Mouse (Mus musculus): Measurements from ENCODE around the gene Dazap2.

The Dazap2 gene

GRCm38 (mm10) chr15:100637661-100638060 lies 22.5 kb downstream of the Dazap2 start:
- in situ Hi-C loops (cut with MseI, MboI), result no loop called here

GRCm38 (mm10) chr15:100639972-100640750 lies 25.0 kb downstream of the Dazap2 start:
- in situ Hi-C loops (cut with MseI, MboI), result no loop called here

GRCm38 (mm10) chr15:100641226-100641810 lies 26.2 kb downstream of the Dazap2 start:
- in situ Hi-C loops (cut with MseI, MboI), result no loop called here

- in situ Hi-C loops (cut with MseI, MboI), result no loop called here
These were observed 27.3 kb downstream of the Dazap2 start for GRCm38 (mm10) chr15:100642451-100642850.

- in situ Hi-C loops (cut with MseI, MboI), result no loop called here
These were observed 31.0 kb downstream of the Dazap2 start for GRCm38 (mm10) chr15:100646161-100646560.

GRCm38 (mm10) chr15:100650111-100650510 lies 35.0 kb downstream of the Dazap2 start:
- in situ Hi-C loops (cut with MseI, MboI), result no loop called here

GRCm38 (mm10) chr15:100651610-100652009 lies 36.5 kb downstream of the Dazap2 start:
- in situ Hi-C loops (cut with MseI, MboI), result no loop called here

- in situ Hi-C loops (cut with MseI, MboI), result no loop called here
These were observed 39.1 kb downstream of the Dazap2 start for GRCm38 (mm10) chr15:100654271-100654670.

- in situ Hi-C loops (cut with MseI, MboI), result no loop called here
These were observed 40.1 kb downstream of the Dazap2 start for GRCm38 (mm10) chr15:100655201-100655600.

- in situ Hi-C loops (cut with MseI, MboI), result no loop called here
These were observed 45.2 kb downstream of the Dazap2 start for GRCm38 (mm10) chr15:100660306-100660705.

GRCm38 (mm10) chr15:100660805-100661204 lies 45.7 kb downstream of the Dazap2 start:
- in situ Hi-C loops (cut with MseI, MboI), result no loop called here

- in situ Hi-C loops (cut with MseI, MboI), result no loop called here
These were observed 49.7 kb downstream of the Dazap2 start for GRCm38 (mm10) chr15:100664813-100665274.

- in situ Hi-C loops (cut with MseI, MboI), result no loop called here
These were observed 50.5 kb downstream of the Dazap2 start for GRCm38 (mm10) chr15:100665411-100666218.

GRCm38 (mm10) chr15:100666219-100666696 lies 51.1 kb downstream of the Dazap2 start:
- in situ Hi-C loops (cut with MseI, MboI), result no loop called here

GRCm38 (mm10) chr15:100666851-100667250 lies 51.7 kb downstream of the Dazap2 start:
- in situ Hi-C loops (cut with MseI, MboI), result no loop called here

- in situ Hi-C loops (cut with MseI, MboI), result no loop called here
These were observed 52.3 kb downstream of the Dazap2 start for GRCm38 (mm10) chr15:100667420-100667819.

- in situ Hi-C loops (cut with MseI, MboI), result no loop called here
These were observed 52.9 kb downstream of the Dazap2 start for GRCm38 (mm10) chr15:100667871-100668545.

GRCm38 (mm10) chr15:100669337-100669736 lies 54.2 kb downstream of the Dazap2 start, which contains the start of gene Bin2:
Gene Bin2, minus strand, starts transcription at chr15:100669553.
- in situ Hi-C loops (cut with MseI, MboI), result no loop called here

- in situ Hi-C loops (cut with MseI, MboI), result no loop called here
These were observed 54.9 kb downstream of the Dazap2 start for GRCm38 (mm10) chr15:100670004-100670403.
